Mouse (Mus musculus) embryonic fibroblast, embryonic 13.5 days (primary cell): ENCODE results near the gene Kdm4b.

ENCODE experiments used
- CTCF ChIP-seq: IDR thresholded peaks from 2 replicates; pipeline ENCODE4 v1.5.1; 2011; ENCODE audit warnings: mild to moderate bottlenecking, control low read depth, low read length, moderate library complexity, borderline replicate concordance; ENCODE audit not compliant: insufficient read depth
- POLR2A ChIP-seq: IDR thresholded peaks from 2 replicates; pipeline ENCODE4 v1.6.1; 2011; ENCODE audit warnings: low read depth, mild to moderate bottlenecking, control low read depth, low read length, moderate library complexity

DNA sequence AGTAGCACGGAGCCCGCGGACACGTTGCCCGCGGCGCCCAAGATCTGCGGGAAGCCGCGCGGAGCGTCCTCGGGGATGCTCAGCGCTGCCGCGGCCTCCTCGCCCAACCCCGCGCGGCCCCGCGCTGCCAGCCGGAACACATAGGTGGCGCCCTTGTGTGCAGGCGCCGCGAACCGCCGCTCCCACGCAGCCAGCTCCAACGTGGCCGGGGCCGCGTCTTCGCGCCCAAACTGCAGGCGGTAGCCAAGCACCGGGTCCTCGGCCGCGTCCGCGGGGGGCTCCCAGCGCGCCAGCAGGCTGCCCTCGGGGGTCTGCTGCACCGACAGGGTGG is 99.7 kb downstream of the Kdm4b start:
- TF ChIP-seq POLR2A (peak; percentile 23; the same call in 1 of the 2 replicates), CTCF (peak; percentile 67)
